Mouse (Mus musculus): ENCODE data around the gene Gsdme. TPM values are rescaled to one million over a fixed set of nuclear protein-coding genes. Genes with fewer than 3 reads are reported as not detected.

Gene Gsdme
- polyA plus RNA-seq, 1 experiment from 2014 or later, result 58.3 TPM

DNA sequence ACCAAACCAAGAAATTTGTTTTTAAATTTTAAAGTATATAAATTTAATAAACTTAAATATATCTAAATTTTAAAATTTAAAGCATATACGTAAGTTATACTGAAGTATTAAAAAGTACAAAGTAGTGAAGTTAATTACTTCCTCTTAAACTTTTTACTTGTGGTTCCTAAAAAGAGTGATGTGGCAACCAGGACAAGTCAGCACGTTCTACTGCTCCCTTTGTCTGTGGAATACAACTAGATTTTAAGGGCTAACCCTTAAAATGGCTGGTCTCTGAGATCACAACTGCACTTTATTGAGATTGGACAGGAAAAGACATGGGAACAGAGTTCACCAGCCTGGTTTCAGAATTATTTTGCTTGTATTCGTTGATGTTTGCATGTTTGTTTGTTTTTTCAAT, 100.6 kb downstream of the Gsdme start:
- Histone ChIP-seq H3K4me2 (ENCODE audit: low read length) (no peak overlapping the region), H3K36me3 (ENCODE audit: control insufficient read depth, insufficient read depth, low read length) (0 out of 2 replicates have a peak, but pooled peaks cover 6% of the 10 kb centered on the region), H3K9ac (ENCODE audit: low read length) (no peak overlapping the region), H3K4me3 (ENCODE audit: low read depth, low read length) (no peak overlapping the region), H3K27me3 (replicated peaks; ENCODE audit: control insufficient read depth, insufficient read depth, low read length) (no peaks in the 10 kb centered on the region), H3K9me3 (replicated peaks; ENCODE audit: control insufficient read depth, low read length) (no peaks in the 10 kb centered on the region), H3K27ac (ENCODE audit: low read depth, low read length) (no peak overlapping the region), H3K4me1 (ENCODE audit: control insufficient read depth, insufficient read depth, low read length) (no peaks in the 10 kb centered on the region)
- 89% methylated on average over 3 of the region's 3 CpGs for WGBS
- ATAC-seq, result no peak
- DNase-seq (ENCODE audit: low spot score), result no peak

DNA sequence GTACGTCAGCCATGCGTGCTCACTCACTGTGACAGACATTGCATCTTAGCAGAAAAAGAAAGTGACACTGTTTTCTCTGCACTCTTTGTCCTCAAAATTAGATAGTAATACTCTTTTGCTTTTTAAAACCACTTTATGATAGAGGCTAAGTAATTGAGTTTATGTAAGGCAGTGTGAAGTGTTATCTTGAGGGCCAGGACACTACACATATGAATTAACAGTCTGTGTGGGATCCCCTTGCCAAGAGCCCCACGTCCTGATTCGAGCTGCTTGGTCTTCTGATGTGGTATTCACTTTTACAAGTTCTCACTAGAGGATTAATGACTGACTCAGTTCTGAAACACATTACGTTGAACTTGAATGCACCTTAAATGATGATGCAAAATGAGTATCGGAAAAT, 103.8 kb downstream of the Gsdme start:
- 0 out of 2 replicates have a peak, but pooled peaks cover 6% of the 10 kb centered on the region for H3K36me3 ChIP-seq (ENCODE audit: control insufficient read depth, insufficient read depth, low read length)
- ATAC-seq (no peak), DNase-seq (ENCODE audit: low spot score) (no peak)
- H3K27ac ChIP-seq (ENCODE audit: low read depth, low read length), result no peak overlapping the region
- H3K4me1 ChIP-seq (ENCODE audit: control insufficient read depth, insufficient read depth, low read length), result no peaks in the 10 kb centered on the region
- no peaks in the 10 kb centered on the region for H3K9me3 ChIP-seq (replicated peaks; ENCODE audit: control insufficient read depth, low read length)
- no peak overlapping the region for H3K4me3 ChIP-seq (ENCODE audit: low read depth, low read length)
- H3K4me2 ChIP-seq (ENCODE audit: low read length), result no peak overlapping the region
- 86% methylated on average over 6 of the region's 6 CpGs for WGBS
- H3K27me3 ChIP-seq (replicated peaks; ENCODE audit: control insufficient read depth, insufficient read depth, low read length), result no peaks in the 10 kb centered on the region
- H3K9ac ChIP-seq (ENCODE audit: low read length), result no peak overlapping the region

DNA sequence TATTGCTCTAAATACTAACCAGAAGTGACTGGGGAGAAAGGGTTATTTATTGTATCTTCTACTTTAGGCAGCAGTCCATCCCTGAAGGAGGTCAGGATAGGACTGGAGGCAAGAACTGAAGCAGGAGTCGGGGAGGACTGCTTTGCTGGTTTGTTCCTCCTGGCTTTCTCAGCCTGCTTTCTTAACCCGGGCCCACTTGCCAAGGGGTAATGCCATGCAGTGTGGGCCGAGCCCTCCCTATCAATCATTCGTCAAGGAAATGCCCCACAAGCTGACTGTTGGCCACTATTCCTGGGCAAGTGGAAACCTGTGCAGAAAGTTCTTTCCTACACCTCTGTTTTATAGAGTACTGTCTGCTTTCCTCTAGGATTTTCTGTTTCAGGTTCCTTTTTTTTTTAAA, 114.3 kb downstream of the Gsdme start:
- no peaks in the 10 kb centered on the region for H3K9me3 ChIP-seq (replicated peaks; ENCODE audit: control insufficient read depth, low read length)
- H3K27ac ChIP-seq (ENCODE audit: low read depth, low read length), result no peak overlapping the region
- WGBS, result 91% methylated on average over 4 of the region's 4 CpGs
- H3K36me3 ChIP-seq (ENCODE audit: control insufficient read depth, insufficient read depth, low read length), result 0 out of 2 replicates have a peak, but pooled peaks cover 2% of the 10 kb centered on the region
- no peak overlapping the region for H3K4me2 ChIP-seq (ENCODE audit: low read length)
- no peaks in the 10 kb centered on the region for H3K4me1 ChIP-seq (ENCODE audit: control insufficient read depth, insufficient read depth, low read length)
- DNase-seq (ENCODE audit: low spot score) (no peak), ATAC-seq (no peak)
- H3K4me3 ChIP-seq (ENCODE audit: low read depth, low read length), result no peak overlapping the region
- no peak overlapping the region for H3K9ac ChIP-seq (ENCODE audit: low read length)
- H3K27me3 ChIP-seq (replicated peaks; ENCODE audit: control insufficient read depth, insufficient read depth, low read length), result no peaks in the 10 kb centered on the region

DNA sequence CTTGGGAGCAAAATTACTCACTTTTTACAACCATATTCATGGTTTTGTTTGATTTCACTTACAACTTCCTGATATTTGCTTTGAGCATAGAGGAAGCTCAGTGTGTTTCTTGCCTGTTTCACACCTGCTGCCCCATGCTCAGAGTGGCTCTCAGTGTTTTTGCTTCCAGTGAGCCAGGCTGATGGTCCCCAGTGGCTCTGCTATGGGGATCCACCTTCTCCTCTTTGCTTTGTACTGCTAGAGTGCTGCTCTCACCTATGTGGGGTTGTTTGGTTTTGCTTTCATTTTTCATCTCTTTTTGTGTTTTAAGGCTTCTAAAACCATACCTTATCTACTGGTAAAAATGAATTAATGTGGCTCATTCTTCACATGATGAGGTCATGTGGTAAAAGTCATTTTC, 117.5 kb downstream of the Gsdme start:
- no peak overlapping the region for H3K27ac ChIP-seq (ENCODE audit: low read depth, low read length)
- no peak overlapping the region for H3K4me2 ChIP-seq (ENCODE audit: low read length)
- no peaks in the 10 kb centered on the region for H3K4me1 ChIP-seq (ENCODE audit: control insufficient read depth, insufficient read depth, low read length)
- DNase-seq (ENCODE audit: low spot score) (no peak), ATAC-seq (no peak)
- H3K9ac ChIP-seq (ENCODE audit: low read length), result no peak overlapping the region
- 0 out of 2 replicates have a peak, but pooled peaks cover 2% of the 10 kb centered on the region for H3K36me3 ChIP-seq (ENCODE audit: control insufficient read depth, insufficient read depth, low read length)
- no peaks in the 10 kb centered on the region for H3K9me3 ChIP-seq (replicated peaks; ENCODE audit: control insufficient read depth, low read length)
- H3K27me3 ChIP-seq (replicated peaks; ENCODE audit: control insufficient read depth, insufficient read depth, low read length), result no peaks in the 10 kb centered on the region
- H3K4me3 ChIP-seq (ENCODE audit: low read depth, low read length), result no peak overlapping the region

DNA sequence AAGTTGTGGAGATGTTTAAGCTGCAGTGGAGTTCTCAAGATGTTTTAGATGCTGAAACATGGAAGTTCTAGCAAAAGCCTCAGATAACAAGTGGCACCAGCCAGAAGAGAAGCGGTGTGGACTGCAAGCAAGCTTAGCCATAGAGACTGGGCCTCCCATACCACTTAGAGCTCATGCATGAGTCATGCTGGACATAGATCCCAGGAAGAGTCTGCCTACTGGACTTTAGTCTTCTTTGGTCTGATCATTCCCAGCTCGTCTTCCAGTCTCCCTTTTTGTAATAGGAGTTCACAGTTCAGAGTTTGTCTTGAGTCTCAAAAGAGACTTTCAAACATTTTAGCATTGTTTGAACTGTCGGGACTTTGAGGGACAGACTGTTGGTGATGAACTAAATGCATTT, 124.1 kb downstream of the Gsdme start:
- Histone ChIP-seq H3K27me3 (replicated peaks; ENCODE audit: control insufficient read depth, insufficient read depth, low read length) (no peaks in the 10 kb centered on the region), H3K9me3 (replicated peaks; ENCODE audit: control insufficient read depth, low read length) (no peaks in the 10 kb centered on the region), H3K4me2 (ENCODE audit: low read length) (no peak overlapping the region), H3K9ac (ENCODE audit: low read length) (no peak overlapping the region), H3K36me3 (ENCODE audit: control insufficient read depth, insufficient read depth, low read length) (no peaks in the 10 kb centered on the region), H3K27ac (ENCODE audit: low read depth, low read length) (no peak overlapping the region), H3K4me1 (ENCODE audit: control insufficient read depth, insufficient read depth, low read length) (no peaks in the 10 kb centered on the region), H3K4me3 (ENCODE audit: low read depth, low read length) (no peak overlapping the region)
- WGBS, result 91% methylated on average over 3 of the region's 3 CpGs
- ATAC-seq, result no peak
- no peak for DNase-seq (ENCODE audit: low spot score)

Other genes starting within 250 kb of the Gsdme start
- gene Mpp6, start 153.6 kb downstream of the Gsdme start, polyA plus RNA-seq (2014; fragmentation: Nextera tagmentation; extraction: Ambion mirVana), result 61.2 and 68.9 TPM in 2 replicates
- gene Osbpl3, start 192.3 kb upstream of the Gsdme start, polyA plus RNA-seq (2014; fragmentation: Nextera tagmentation; extraction: Ambion mirVana), result 2.8 and 3.5 TPM in 2 replicates

Measured in forebrain, embryonic 14.5 days (tissue).